Mouse (Mus musculus): ENCODE data around the gene Gys1.

Gene Gys1

DNA sequence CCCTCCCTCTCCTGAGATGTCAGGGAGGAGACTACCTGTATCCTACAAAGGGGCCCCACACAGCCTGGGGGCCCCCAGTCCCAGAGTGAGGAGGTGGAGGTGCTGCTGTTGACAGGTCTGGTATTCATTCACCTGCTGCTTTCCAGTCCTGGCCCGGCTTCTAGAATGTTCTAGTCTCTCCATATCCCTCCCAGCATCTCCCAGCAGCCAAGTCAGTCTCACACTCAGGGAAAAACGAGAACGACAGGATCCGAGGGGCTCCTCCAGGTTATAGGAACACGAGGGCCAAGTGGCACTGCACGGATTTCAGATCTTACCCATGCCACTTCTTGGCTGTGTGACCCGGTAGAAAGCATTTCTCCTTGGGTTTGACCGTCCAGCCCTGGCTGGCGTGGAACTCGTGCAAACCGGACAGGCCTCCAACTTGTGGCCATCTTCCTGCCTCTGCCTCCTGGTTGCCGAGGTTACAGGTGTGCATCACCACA is 19.9 kb upstream of the Gys1 start:
- no peak for DNase-seq

DNA sequence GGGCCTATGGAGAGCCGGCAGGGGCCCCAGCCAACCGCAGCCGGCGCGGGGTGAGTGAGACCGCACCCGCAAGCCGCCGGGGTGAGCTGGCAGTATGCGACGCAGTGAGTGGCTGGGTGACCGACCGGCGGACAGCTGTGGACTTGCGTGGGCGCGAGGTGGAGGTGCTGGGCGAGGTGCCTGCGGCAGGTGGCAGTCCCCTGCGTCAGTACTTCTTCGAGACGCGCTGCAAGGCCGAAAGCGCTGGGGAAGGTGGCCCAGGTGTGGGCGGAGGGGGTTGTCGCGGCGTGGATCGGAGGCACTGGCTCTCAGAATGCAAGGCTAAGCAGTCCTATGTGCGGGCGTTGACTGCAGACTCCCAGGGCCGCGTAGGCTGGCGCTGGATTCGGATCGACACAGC is 19.0 kb upstream of the Gys1 start:
- DNase-seq = no peak

DNA sequence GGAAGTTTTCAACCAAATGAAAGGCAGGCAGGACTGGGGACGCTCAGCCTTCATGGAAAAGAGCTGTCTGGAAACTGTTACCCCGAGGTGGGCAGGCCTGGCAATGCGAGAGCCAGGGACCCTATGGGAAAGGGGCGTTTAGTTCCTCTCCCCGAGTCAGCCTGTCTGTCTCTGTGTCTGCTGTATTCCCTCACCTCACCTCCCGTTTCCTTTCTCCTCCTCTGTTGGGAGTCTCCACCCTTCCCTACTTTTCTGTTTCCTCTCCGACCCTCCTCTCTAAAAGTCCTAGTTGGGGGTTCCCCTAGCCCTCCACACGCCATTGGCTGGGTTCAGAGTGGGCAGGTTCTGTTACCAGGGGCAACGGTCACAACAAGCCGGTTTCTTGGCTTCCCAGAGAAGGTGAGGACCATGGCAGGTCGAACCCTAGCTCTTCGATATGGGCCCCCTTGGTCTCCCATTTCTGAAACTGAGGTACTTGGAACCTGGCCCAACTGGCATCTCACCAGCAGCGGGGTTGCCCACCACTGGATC is 16.6 kb upstream of the Gys1 start:
- no peak for DNase-seq

DNA sequence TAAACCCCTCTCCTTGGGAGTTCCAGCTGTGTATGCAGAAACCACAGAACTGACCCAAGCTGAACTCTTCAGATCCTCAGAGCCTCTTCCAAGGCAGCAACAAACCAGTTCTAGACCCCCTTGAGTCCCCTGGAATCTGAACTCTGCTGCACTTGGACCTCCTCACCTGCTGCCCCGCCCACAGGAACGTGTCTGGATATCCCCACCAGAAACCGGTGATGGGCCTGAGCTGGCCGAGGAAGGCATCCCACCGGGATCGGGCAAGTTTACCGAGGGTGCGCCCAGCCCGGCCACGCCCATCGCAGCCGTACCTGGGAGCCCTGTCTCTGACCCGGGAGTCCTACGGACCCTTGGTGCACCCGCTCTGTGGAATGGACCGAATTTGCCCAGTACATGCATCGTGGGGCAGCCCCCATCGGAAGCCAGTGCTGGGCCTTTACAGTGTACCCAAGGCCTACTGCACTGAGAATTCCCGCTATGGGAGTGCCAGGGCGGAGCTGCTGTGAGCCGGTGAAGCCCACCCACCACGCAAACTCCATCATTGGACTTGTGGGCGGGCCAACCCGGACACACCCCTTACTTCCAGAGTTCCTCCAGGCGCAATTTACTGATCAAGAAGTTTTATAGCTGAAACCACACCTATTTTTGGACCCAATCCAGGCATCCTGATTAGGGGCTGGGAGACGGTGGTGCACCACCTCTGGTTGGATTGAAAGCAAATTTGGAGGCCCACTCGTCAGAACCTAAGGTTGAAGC is 14.6 kb upstream of the Gys1 start:
- DNase-seq = no peak

DNA sequence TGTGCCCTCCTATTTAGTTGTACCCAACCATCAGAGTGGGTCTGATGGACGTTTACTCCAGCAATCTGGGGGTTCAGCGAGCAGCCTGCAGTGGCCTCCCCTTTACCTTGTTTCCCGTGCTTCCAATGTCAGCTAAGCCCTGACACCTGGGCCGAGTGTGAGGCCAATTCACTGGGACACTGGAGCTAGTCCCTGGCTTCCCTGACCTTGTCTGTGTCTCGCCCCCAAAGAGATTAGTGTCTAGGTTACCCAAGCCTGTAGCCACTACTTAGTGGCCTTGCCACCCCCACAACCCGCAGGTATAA is 14.1 kb upstream of the Gys1 start, which contains the start of gene Lhb:
Gene Lhb (plus strand): TSS at position 206 of the 305 bp plus-strand sequence.
- no peak for DNase-seq

DNA sequence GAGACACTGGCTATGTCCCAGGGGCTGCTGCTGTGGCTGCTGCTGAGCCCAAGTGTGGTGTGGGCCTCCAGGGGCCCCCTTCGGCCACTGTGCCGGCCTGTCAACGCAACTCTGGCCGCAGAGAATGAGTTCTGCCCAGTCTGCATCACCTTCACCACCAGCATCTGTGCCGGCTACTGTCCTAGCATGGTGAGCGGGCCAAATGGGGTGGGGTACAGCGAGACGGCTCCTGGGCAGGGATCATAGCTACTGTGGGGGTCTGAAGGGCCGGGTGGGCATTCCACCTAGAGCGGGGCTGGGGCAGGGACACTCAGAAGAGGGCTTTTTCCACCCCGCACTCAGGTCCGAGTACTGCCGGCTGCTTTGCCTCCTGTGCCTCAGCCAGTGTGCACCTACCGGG is 13.4 kb upstream of the Gys1 start:
- no peak for DNase-seq

DNA sequence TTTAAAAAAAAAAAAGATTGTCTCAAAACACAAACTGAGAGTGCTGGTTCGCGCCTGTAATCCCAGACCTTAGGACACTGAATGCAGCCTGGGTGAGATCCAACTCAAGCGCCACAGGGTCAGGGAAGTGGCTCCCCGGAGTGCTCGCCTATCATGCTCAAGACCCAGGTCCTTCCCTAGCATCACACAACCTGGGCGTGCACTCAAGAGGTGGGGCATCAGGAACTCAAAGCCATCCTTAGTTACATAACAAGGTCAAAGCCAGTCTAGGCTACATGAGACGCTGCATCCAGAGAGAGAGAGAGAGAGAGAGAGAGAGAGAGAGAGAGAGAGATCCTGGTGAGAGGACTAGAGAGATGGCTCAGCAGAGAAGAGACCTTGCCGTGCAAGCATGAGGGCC is 8.1 kb upstream of the Gys1 start:
- no peak for DNase-seq

DNA sequence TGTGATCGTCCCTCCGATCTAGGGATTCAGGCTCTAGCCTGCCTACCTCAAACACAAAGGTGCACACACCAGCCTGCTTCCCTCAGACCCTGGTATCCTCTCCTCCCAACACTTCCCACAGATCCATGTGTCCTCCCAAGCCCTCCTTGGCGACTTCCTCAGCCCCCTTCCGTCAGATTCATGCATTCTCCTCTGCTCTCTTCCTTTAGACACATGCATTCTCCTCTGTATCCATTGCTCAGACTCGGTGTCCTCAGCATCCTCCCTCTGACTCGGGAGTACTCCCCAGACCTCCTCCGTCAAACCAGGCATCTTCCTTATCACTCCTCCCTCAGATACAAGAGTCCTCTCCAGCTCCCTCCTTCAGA is 825 bp upstream of the Gys1 start:
- DNase-seq = no peak

DNA sequence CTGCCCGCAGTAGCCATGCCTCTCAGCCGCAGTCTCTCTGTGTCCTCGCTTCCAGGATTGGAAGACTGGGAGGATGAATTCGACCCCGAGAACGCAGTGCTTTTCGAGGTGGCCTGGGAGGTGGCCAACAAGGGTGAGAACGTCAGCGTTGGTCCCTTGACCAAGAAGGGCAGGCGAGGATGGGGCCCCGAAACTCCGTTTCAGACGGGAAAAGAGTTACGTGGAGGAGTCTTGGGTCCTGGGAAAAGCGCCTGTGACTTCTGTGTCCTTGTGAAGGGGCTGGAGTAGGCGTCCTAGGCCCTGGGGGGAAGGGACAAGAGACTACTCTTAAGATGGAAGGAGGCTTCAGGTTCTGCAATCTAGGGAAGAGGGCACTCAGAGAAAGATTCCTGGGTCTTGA is 394 bp downstream of the Gys1 start:
- no peak for DNase-seq

DNA sequence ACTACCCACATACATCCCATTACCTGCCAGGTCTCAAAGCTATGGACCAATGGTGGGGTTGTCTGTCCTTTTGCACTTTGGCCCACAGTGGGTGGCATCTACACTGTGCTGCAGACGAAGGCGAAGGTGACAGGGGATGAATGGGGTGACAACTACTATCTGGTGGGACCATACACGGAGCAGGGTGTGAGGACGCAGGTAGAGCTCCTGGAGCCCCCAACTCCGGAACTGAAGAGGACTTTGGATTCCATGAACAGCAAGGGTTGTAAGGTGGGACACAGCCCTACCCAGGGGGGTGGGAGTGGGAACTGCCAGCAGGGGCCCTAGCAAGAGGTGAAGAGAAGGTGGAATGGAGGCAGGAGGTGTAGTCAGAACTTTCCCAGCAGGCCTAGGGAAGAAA is 1.8 kb downstream of the Gys1 start:
- DNase-seq = no peak

DNA sequence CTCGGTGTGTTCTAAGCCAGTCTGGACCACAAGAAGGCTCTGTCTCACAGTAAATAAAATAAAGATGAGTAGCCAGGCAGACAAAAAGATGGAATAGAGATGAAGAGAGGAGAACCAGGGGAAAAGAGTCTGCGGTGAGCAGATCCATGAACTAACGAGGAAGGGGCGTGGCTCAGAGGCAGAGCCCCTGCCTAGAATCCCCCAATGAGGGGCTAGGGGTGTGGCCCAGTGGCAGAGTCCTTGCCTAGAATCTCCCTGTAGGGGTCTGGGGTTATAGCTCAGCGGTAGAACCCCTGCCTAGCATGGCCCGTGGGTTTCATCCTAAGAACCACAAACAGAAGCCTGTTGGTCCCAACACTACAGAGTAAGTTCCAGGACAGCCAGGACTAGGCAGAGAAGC is 2.4 kb downstream of the Gys1 start:
- DNase-seq = no peak

DNA sequence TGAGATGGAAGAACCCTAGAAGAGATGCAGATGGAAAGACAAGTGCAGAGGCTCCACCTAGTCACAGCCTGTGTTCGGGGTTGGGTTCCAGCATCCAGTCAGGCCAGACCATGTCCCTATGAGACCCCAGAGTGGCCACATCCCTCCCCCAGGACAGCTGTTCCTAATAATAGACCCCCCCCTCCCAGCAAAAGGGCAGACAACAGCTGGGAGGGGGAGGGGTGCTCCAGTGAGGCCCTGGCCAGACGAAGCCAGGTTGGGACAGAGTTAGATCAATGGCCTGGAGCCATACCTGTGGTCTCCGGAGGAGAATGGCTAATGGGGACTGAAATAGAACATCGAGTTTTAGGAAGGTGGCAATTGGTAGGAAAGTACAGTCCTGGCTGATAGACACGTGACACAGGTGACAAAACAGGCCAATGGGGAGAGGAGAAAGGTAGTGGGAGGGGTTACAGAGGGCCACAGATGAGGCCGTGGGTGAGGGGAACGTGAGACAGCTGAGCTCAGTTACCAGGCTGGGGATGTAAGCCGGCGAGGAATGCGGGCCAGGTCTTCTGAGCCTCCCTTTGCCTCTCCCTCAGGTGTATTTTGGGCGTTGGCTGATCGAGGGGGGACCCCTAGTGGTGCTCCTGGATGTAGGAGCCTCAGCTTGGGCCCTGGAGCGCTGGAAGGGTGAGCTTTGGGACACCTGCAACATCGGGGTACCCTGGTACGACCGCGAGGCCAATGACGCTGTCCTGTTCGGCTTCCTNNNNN is 3.1 kb downstream of the Gys1 start, which contains the start of gene Ruvbl2:
Gene Ruvbl2 (minus strand): TSS at position 576 of the 756 bp plus-strand sequence.
- no peak for DNase-seq

DNA sequence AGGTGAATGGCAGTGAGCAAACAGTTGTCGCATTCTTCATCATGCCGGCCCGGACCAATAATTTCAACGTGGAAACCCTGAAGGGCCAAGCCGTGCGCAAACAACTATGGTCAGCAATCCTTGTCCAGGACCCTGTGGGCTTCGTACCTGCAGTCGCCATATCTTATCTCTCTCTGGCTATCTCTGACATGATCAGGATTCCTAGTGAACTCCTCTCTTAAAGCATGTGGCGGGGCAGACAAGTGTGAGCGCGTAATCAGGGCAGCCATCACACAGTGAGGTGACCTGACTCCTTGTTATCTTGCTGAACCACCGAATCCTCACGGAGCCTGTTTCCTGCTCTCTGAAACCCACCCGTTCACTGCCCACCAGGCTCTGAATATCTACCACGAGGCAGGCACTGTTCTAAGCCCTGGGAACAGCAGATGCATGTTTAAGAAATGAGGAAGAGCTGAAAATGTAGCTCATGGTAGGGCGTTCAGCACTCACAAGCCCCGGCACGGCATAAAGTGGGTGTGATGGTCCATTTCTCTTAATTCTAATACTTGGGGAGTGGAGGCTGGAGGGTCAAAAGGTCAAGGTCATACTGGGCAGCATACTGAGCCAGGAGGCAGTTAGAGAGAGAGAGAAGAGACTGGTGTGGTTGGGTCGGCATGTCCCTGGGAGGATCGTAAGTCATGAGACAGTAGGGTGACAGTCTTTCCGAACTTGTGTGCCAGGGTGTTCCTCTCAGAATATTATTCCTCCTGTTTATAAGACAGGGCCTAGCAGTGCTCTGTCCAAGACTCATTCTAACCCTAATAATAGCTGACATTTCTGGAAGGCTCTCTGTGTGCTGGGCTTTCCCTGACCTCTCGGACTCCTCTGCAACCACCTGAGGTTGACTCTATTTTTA is 9.1 kb downstream of the Gys1 start:
- no peak for DNase-seq

DNA sequence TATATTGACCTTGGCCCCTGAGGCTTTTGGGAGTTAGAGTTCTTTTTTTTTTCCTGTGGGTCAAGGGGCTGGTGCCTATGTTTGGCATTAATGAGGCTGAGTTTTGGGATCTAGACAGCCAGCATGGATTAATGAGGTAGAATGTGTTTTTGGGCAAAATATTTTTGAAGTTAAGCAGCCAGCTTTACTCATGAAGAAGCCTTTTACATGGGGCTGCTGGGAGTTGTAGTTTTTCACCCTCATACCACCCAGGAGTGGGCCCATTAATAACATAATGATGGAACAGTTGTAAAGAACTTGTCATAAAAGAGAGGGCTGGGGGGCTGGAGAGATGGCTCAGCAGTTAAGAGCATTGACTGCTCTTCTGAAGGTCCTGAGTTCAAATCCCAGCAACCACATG is 11.9 kb downstream of the Gys1 start:
- no peak for DNase-seq

DNA sequence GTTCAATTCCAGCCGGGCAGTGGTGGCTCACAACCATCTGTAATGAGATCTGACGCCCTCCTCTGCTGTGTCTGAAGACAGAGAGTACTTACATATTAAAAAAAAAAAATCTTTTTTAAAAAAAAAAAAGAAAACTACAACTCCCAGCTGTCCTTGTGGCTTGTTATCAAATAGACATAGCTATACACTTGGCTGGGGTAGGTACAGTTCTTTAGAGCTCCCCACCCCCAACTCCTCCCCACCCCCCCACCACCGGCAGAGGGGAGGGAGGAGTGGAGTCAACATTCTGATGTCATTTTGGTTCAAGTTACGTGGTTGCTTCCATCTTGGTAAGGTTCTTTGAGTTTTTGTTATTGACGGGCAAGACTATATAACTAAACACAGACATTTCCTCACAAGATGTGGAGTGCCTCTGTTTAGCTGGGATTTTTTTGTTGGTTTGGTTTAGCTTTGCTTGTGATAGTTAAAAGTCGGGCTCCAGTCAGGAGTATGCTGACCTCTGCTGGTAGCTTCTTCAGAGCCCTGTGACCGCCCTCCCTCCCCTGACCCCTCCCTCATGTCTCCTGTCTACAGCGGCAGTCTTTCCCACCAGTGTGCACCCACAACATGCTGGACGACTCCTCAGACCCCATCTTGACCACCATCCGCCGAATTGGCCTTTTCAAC is 12.8 kb downstream of the Gys1 start:
- DNase-seq = peak; percentile 53

DNA sequence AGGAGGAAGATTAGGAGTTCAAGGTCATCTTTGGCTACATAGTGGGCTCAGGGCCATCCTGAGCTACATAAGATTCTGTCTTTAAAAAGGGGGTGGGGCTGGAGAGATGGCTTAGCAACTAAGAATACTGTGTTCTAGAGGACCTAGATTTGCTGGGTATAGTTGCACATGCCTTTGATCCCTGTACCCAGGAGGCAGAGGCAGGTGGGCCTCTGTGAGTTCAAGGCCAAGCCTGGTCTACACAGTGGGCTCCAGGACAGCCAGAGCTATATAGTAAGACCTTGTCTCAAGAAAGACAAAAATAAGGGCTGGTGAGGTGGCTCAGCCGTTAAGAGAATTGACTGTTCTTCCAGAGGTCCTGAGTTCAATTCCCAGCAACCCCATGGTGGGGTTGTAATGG is 15.3 kb downstream of the Gys1 start:
- DNase-seq = no peak

DNA sequence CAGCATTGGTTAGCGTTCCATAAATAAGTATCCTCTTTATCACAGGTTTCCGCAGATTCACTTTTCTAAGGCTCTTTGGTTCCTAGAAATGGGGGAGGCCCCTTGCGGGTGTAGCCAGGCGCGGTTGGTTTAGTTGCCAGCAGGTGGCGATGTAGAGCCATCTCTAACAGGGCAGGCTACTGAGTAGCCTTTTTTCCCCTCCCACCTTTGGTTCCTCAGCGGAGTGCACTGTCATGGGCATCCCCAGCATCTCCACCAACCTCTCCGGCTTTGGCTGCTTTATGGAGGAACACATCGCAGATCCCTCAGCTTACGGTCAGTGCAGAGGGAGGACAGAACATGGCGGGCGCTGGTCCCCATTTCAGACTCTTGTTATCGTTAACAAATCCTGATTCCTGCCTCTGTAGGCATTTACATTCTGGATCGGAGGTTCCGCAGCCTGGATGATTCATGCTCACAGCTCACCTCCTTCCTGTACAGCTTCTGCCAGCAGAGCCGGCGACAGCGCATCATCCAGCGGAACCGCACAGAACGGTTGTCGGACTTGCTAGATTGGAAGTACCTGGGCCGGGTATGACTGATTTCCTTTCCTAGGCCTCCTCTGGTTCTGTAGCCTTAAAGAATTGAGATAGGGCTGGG is 16.8 kb downstream of the Gys1 start:
- DNase-seq = peak; percentile 88

DNA sequence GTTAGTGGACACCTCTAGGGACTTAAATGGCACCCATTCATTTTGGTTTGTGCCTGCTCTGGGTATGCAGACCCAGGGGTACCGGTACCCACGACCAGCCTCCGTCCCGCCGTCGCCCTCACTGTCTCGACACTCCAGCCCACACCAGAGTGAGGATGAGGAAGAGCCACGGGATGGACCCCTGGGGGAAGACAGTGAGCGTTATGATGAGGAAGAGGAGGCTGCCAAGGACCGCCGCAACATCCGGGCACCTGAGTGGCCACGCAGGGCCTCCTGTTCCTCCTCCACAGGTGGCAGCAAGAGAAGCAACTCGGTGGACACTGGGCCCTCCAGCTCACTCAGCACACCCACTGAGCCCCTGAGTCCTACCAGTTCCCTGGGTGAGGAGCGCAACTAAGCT is 20.3 kb downstream of the Gys1 start:
- DNase-seq = no peak

DNA sequence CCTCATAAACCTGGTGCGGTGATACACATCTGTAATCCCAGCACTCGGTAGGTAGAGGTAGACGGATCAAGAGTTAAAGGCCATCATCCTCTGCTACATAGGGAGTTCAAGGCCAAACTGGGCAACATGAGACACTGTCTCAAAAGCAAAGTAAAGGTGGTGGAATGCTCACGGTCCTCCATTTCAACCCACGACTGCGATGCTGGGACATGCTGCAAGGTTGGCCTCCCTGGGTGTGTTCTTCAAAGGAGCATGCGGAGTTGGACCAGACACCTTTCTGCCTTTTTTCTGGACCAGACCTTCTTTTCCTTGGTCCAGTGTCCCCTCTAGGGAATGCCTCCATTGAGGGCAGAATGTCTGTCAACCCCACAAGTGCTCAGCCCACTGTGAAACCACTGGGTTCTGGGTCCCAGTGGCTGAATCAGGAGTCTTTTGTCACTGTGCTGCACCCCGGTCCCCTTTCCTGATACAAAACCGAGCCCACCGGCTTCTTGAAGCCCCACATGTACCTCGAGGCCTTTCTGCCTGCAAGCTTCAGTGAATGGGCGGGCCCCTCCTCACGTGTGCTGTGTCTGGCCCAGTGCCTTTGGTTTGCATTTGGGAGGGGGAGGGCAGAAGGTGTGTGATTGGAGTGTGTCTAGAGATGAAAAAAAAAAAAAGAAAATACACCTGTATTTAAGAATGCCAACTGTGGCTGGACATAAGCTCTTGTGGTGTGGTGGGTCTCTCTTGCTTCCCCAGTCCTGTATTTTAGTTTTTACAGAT is 21.5 kb downstream of the Gys1 start:
- peak; percentile 11 for DNase-seq

DNA sequence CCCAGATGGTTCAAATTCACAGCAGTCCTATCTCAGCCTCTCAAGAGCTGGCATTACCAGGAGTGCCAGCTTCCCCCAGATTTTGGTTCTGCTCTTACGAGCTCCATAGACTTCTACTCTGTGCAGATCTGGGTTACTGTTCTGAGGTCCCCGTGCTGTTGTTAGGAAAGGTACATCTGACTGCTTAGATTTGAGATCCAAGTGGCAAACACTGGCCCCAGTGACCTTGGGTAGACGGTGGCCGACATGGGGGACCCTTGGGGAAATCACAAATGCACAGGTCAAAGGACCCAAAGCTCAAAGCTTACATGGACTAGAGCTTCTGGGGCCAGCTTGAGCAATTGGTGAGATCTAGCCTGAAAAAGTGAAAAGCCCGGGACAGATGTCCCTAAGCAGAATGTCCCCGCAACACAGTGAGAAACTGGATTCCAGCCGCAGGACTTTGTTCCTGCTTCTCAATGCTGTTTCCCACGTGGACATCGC is 22.1 kb downstream of the Gys1 start:
- peak; percentile 10 for DNase-seq
